Mouse (Mus musculus) kidney, embryonic 15.5 days (tissue): ENCODE measurements at regions not wholly inside any gene's neighbourhood (a gene's known extent, or its start where the extent isn't known, plus 50 kb on each side); places are given as distances from the start of the nearest gene placed in this dataset.

Experiments
- ATAC-seq: fragments of 200-750 bp; cut with Nextera tagmentation; replicated peaks from 2 replicates; pipeline ENCODE4 v1.8.0; 2017; ENCODE audit warnings: moderate TSS enrichment; ENCODE audit not compliant: low FRiP score
- H3K27ac ChIP-seq: fragments of 300-500 bp; sonication (generic); 2 replicates; pipeline ENCODE4 v1.5.1; 2015; ENCODE audit warnings: mild to moderate bottlenecking, inconsistent platforms
- H3K27me3 ChIP-seq: fragments of 300-500 bp; sonication (generic); 2 replicates; pipeline ENCODE4 v1.6.1; 2015; ENCODE audit warnings: inconsistent platforms
- H3K36me3 ChIP-seq: fragments of 300-500 bp; sonication (generic); 2 replicates; pipeline ENCODE4 v1.6.1; 2015; ENCODE audit warnings: inconsistent platforms
- H3K4me1 ChIP-seq: fragments of 300-500 bp; sonication (generic); 2 replicates; pipeline ENCODE4 v1.6.1; 2015; ENCODE audit warnings: inconsistent platforms
- H3K4me2 ChIP-seq: fragments of 300-500 bp; sonication (generic); 2 replicates; pipeline ENCODE4 v1.6.1; 2015; ENCODE audit warnings: moderate library complexity, mild to moderate bottlenecking, inconsistent platforms
- H3K4me3 ChIP-seq: fragments of 300-500 bp; sonication (generic); replicated peaks from 2 replicates; pipeline ENCODE4 v1.5.1; 2015; ENCODE audit warnings: mild to moderate bottlenecking, inconsistent platforms
- H3K9ac ChIP-seq: fragments of 300-500 bp; sonication (generic); 2 replicates; pipeline ENCODE4 v1.6.1; 2015; ENCODE audit warnings: mild to moderate bottlenecking, inconsistent platforms
- H3K9me3 ChIP-seq: fragments of 300-500 bp; sonication (generic); replicated peaks from 2 replicates; pipeline ENCODE4 v1.6.1; 2016; ENCODE audit warnings: inconsistent platforms
- WGBS: fragments of 180-500 bp; shearing (Covaris S2); methylation state at CpG from one replicate; pipeline ENCODE4 v1.1.7; 2015; ENCODE audit warnings: mixed read lengths; 5-methylcytosine and 5-hydroxymethylcytosine counted together

GRCm38 (mm10) chr1:77267311-77268003 is 247.4 kb downstream of the Epha4 start:
- H3K4me1 ChIP-seq = peaks cover 26% of the 10 kb centered on the region
- H3K4me2 ChIP-seq = no peak overlapping the region
- 61% methylated on average over 4 of the region's 4 CpGs for WGBS
- H3K9ac ChIP-seq = no peak overlapping the region
- no peaks in the 10 kb centered on the region for H3K9me3 ChIP-seq
- peak; percentile 74 for ATAC-seq
- no peak overlapping the region for H3K4me3 ChIP-seq
- no peaks in the 10 kb centered on the region for H3K36me3 ChIP-seq
- H3K27ac ChIP-seq = no peak overlapping the region
- no peaks in the 10 kb centered on the region for H3K27me3 ChIP-seq

GRCm38 (mm10) chr1:77275297-77275696 is 239.6 kb downstream of the Epha4 start:
- Histone ChIP-seq H3K27ac (no peak overlapping the region), H3K4me3 (no peak overlapping the region), H3K9ac (no peak overlapping the region), H3K4me2 (no peak overlapping the region), H3K9me3 (no peaks in the 10 kb centered on the region), H3K27me3 (no peaks in the 10 kb centered on the region), H3K4me1 (peaks cover 8% of the 10 kb centered on the region), H3K36me3 (no peaks in the 10 kb centered on the region)
- 86% methylated on average over 9 of the region's 9 CpGs for WGBS
- no peak for ATAC-seq

GRCm38 (mm10) chr1:77279566-77279965 is 235.3 kb downstream of the Epha4 start:
- H3K36me3 ChIP-seq = no peaks in the 10 kb centered on the region
- H3K4me3 ChIP-seq = no peak overlapping the region
- H3K27ac ChIP-seq = no peak overlapping the region
- H3K4me1 ChIP-seq = peaks cover 8% of the 10 kb centered on the region
- no peak for ATAC-seq
- whole genome bisulfite sequencing = 42% methylated on average over 7 of the region's 7 CpGs
- no peak overlapping the region for H3K9ac ChIP-seq
- H3K9me3 ChIP-seq = no peaks in the 10 kb centered on the region
- H3K4me2 ChIP-seq = no peak overlapping the region
- H3K27me3 ChIP-seq = no peaks in the 10 kb centered on the region; the same call in 1 of the 2 replicates

- Histone ChIP-seq H3K9me3 (0 out of 2 replicates have a peak, but pooled peaks cover 3% of the 10 kb centered on the region), H3K36me3 (no peaks in the 10 kb centered on the region), H3K9ac (no peak overlapping the region), H3K4me1 (peaks cover 8% of the 10 kb centered on the region), H3K4me3 (no peak overlapping the region), H3K4me2 (no peak overlapping the region), H3K27ac (no peak overlapping the region), H3K27me3 (no peaks in the 10 kb centered on the region; the same call in 1 of the 2 replicates)
- ATAC-seq = no peak
- 88% methylated on average over 11 of the region's 11 CpGs for WGBS
These were observed 234.4 kb downstream of the Epha4 start for GRCm38 (mm10) chr1:77280373-77281038.

GRCm38 (mm10) chr1:77281741-77282140 is 233.1 kb downstream of the Epha4 start:
- H3K27me3 ChIP-seq = no peaks in the 10 kb centered on the region; the same call in 1 of the 2 replicates
- WGBS = 93% methylated on average over 4 of the region's 4 CpGs
- H3K36me3 ChIP-seq = no peaks in the 10 kb centered on the region
- ATAC-seq = no peak
- H3K4me3 ChIP-seq = no peak overlapping the region
- peaks cover 8% of the 10 kb centered on the region for H3K4me1 ChIP-seq
- 0 out of 2 replicates have a peak, but pooled peaks cover 3% of the 10 kb centered on the region for H3K9me3 ChIP-seq
- H3K4me2 ChIP-seq = no peak overlapping the region
- H3K27ac ChIP-seq = no peak overlapping the region
- no peak overlapping the region for H3K9ac ChIP-seq

GRCm38 (mm10) chr1:77298713-77299132 is 216.2 kb downstream of the Epha4 start:
- 85% methylated on average over 4 of the region's 4 CpGs for WGBS
- H3K9ac ChIP-seq = no peak overlapping the region
- no peaks in the 10 kb centered on the region for H3K9me3 ChIP-seq
- H3K4me3 ChIP-seq = no peak overlapping the region
- H3K4me2 ChIP-seq = no peak overlapping the region
- no peaks in the 10 kb centered on the region for H3K27me3 ChIP-seq
- no peaks in the 10 kb centered on the region for H3K36me3 ChIP-seq
- peak; percentile 89; the same call in 1 of the 2 replicates for ATAC-seq
- H3K27ac ChIP-seq = no peak overlapping the region
- no peaks in the 10 kb centered on the region for H3K4me1 ChIP-seq

- Histone ChIP-seq H3K4me3 (no peak overlapping the region), H3K27ac (no peak overlapping the region), H3K27me3 (no peaks in the 10 kb centered on the region), H3K9me3 (no peaks in the 10 kb centered on the region), H3K9ac (no peak overlapping the region), H3K4me2 (no peak overlapping the region), H3K36me3 (no peaks in the 10 kb centered on the region), H3K4me1 (no peaks in the 10 kb centered on the region)
- 64% methylated on average over 2 of the region's 2 CpGs for WGBS
- no peak for ATAC-seq
These were observed 214.1 kb downstream of the Epha4 start for GRCm38 (mm10) chr1:77300806-77301205.

GRCm38 (mm10) chr1:77304770-77305169 is 210.1 kb downstream of the Epha4 start:
- H3K4me2 ChIP-seq = no peak overlapping the region
- no peak overlapping the region for H3K9ac ChIP-seq
- peaks cover 5% of the 10 kb centered on the region; the same call in 1 of the 2 replicates for H3K4me1 ChIP-seq
- 41% methylated on average over 2 of the region's 2 CpGs for WGBS
- peak; percentile 56; the same call in 1 of the 2 replicates for ATAC-seq
- no peaks in the 10 kb centered on the region for H3K9me3 ChIP-seq
- no peak overlapping the region for H3K4me3 ChIP-seq
- H3K27me3 ChIP-seq = no peaks in the 10 kb centered on the region
- no peaks in the 10 kb centered on the region for H3K36me3 ChIP-seq
- H3K27ac ChIP-seq = no peak overlapping the region

- no peak overlapping the region for H3K9ac ChIP-seq
- 51% methylated on average over 4 of the region's 4 CpGs for WGBS
- no peak overlapping the region for H3K4me2 ChIP-seq
- no peaks in the 10 kb centered on the region for H3K9me3 ChIP-seq
- peaks cover 5% of the 10 kb centered on the region; the same call in 1 of the 2 replicates for H3K4me1 ChIP-seq
- H3K4me3 ChIP-seq = no peak overlapping the region
- no peak for ATAC-seq
- H3K27ac ChIP-seq = no peak overlapping the region
- no peaks in the 10 kb centered on the region for H3K36me3 ChIP-seq
- no peaks in the 10 kb centered on the region for H3K27me3 ChIP-seq
These were observed 207.1 kb downstream of the Epha4 start for GRCm38 (mm10) chr1:77307745-77308144.

- H3K9ac ChIP-seq = no peak overlapping the region
- WGBS = 19% methylated on average over 3 of the region's 3 CpGs
- no peaks in the 10 kb centered on the region for H3K36me3 ChIP-seq
- no peak overlapping the region for H3K4me3 ChIP-seq
- peaks cover 14% of the 10 kb centered on the region for H3K4me1 ChIP-seq
- H3K27ac ChIP-seq = no peak overlapping the region
- H3K27me3 ChIP-seq = no peaks in the 10 kb centered on the region
- ATAC-seq = peak; percentile 80
- H3K4me2 ChIP-seq = no peak overlapping the region
- H3K9me3 ChIP-seq = no peaks in the 10 kb centered on the region
These were observed 201.8 kb downstream of the Epha4 start for GRCm38 (mm10) chr1:77313119-77313518.

GRCm38 (mm10) chr1:77315347-77315746 is 199.5 kb downstream of the Epha4 start:
- 68% methylated on average over 3 of the region's 3 CpGs for WGBS
- peaks cover 20% of the 10 kb centered on the region for H3K4me1 ChIP-seq
- H3K36me3 ChIP-seq = no peaks in the 10 kb centered on the region
- H3K27me3 ChIP-seq = no peaks in the 10 kb centered on the region
- ATAC-seq = no peak
- H3K27ac ChIP-seq = no peak overlapping the region
- no peak overlapping the region for H3K4me3 ChIP-seq
- no peaks in the 10 kb centered on the region for H3K9me3 ChIP-seq
- H3K4me2 ChIP-seq = no peak overlapping the region
- H3K9ac ChIP-seq = no peak overlapping the region

GRCm38 (mm10) chr1:77316198-77316597 is 198.7 kb downstream of the Epha4 start:
- Histone ChIP-seq H3K4me3 (no peak overlapping the region), H3K27ac (no peak overlapping the region), H3K4me2 (no peak overlapping the region), H3K4me1 (peaks cover 20% of the 10 kb centered on the region), H3K9ac (no peak overlapping the region), H3K27me3 (no peaks in the 10 kb centered on the region), H3K36me3 (no peaks in the 10 kb centered on the region), H3K9me3 (no peaks in the 10 kb centered on the region)
- WGBS = 23% methylated on average over 9 of the region's 9 CpGs
- no peak; the same call in 1 of the 2 replicates for ATAC-seq
